Mouse (Mus musculus) cerebellum, postnatal 14 days (tissue): ENCODE measurements around the gene Kdm4b.
A peak's percentile ranks its signal among the peaks of the same experiment; 100 is the strongest.

Source experiments
- DNase-seq, 2 experiments: peaks; one replicate each; pipeline ENCODE4 v3.0.0; 2021; ENCODE audit warnings: mixed read lengths in 2 of 2

Kdm4b gene

GRCm38 (mm10) chr17:56393889-56394288 lies 68.0 kb downstream of the Kdm4b start:
- no peak for DNase-seq

GRCm38 (mm10) chr17:56396051-56396450 lies 70.2 kb downstream of the Kdm4b start:
- no peak for DNase-seq

- no peak for DNase-seq
These were observed 74.4 kb downstream of the Kdm4b start for GRCm38 (mm10) chr17:56400221-56400620.

GRCm38 (mm10) chr17:56401051-56401521 lies 75.2 kb downstream of the Kdm4b start:
- peak; percentile 81 to 82 for DNase-seq

GRCm38 (mm10) chr17:56405341-56405740 lies 79.5 kb downstream of the Kdm4b start:
- DNase-seq, result no peak

- DNase-seq, result peak in 1 of 2 experiments; percentile 65
These were observed 80.3 kb downstream of the Kdm4b start for GRCm38 (mm10) chr17:56405856-56406840.

GRCm38 (mm10) chr17:56406878-56407277 lies 81.0 kb downstream of the Kdm4b start:
- DNase-seq, result no peak

GRCm38 (mm10) chr17:56407379-56407778 lies 81.5 kb downstream of the Kdm4b start:
- DNase-seq, result peak in 1 of 2 experiments; percentile 44

- DNase-seq, result peak; percentile 42 to 54
These were observed 83.2 kb downstream of the Kdm4b start for GRCm38 (mm10) chr17:56408965-56409625.

GRCm38 (mm10) chr17:56409759-56410158 lies 83.9 kb downstream of the Kdm4b start:
- DNase-seq, result peak in 1 of 2 experiments; percentile 56

- DNase-seq, result no peak
These were observed 85.6 kb downstream of the Kdm4b start for GRCm38 (mm10) chr17:56411437-56411836.

GRCm38 (mm10) chr17:56413113-56413512 lies 87.3 kb downstream of the Kdm4b start:
- peak; percentile 73 to 76 for DNase-seq

GRCm38 (mm10) chr17:56414785-56415184 lies 88.9 kb downstream of the Kdm4b start:
- no peak for DNase-seq

GRCm38 (mm10) chr17:56418304-56418703 lies 92.4 kb downstream of the Kdm4b start:
- DNase-seq, result peak in 1 of 2 experiments; percentile 60

- DNase-seq, result no peak
These were observed 94.2 kb downstream of the Kdm4b start for GRCm38 (mm10) chr17:56420022-56420421.

GRCm38 (mm10) chr17:56424726-56425583 lies 99.1 kb downstream of the Kdm4b start:
- DNase-seq, result peak; percentile 49 to 57

- peak; percentile 90 for DNase-seq
These were observed 99.7 kb downstream of the Kdm4b start for GRCm38 (mm10) chr17:56425584-56425914.

- no peak for DNase-seq
These were observed 100.1 kb downstream of the Kdm4b start for GRCm38 (mm10) chr17:56425941-56426340.

GRCm38 (mm10) chr17:56427857-56428256 lies 102.0 kb downstream of the Kdm4b start:
- no peak for DNase-seq

- DNase-seq, result no peak
These were observed 105.7 kb downstream of the Kdm4b start for GRCm38 (mm10) chr17:56431582-56431981.

GRCm38 (mm10) chr17:56439731-56440460 lies 114.0 kb downstream of the Kdm4b start:
- no peak for DNase-seq

- DNase-seq, result no peak
These were observed 116.5 kb downstream of the Kdm4b start for GRCm38 (mm10) chr17:56442316-56442715.
